Mouse (Mus musculus) CH12.LX (cell line): ENCODE measurements around the gene Slc9b2. TPM values are rescaled to one million over a fixed set of nuclear protein-coding genes. Genes with fewer than 3 reads are reported as not detected.
A peak's percentile ranks its signal among the peaks of the same experiment; 100 is the strongest.

ENCODE experiments used
- DNase-seq: peaks from one replicate; pipeline ENCODE4 v3.0.0-alpha.2; 2013; ENCODE audit errors: extremely low read depth
- H3K27ac ChIP-seq: 2 replicates; pipeline ENCODE4 v1.5.1; 2012; ENCODE audit warnings: low read depth, mild to moderate bottlenecking, control low read depth, moderate library complexity; ENCODE audit not compliant: insufficient read depth
- H3K27me3 ChIP-seq: replicated peaks from 2 replicates; pipeline ENCODE3; 2012; ENCODE audit warnings: inconsistent platforms
- H3K36me3 ChIP-seq, 2 experiments: replicated peaks in 1 of 2; 2 replicates each; pipeline versions ENCODE3 to v1.6.1; 2012; ENCODE audit warnings: inconsistent platforms in 1 of 2, low read length in 1 of 2, mild to moderate bottlenecking in 1 of 2, mixed read lengths in 1 of 2, moderate library complexity in 1 of 2; ENCODE audit not compliant: control insufficient read depth in 1 of 2, insufficient read depth in 1 of 2
- H3K4me1 ChIP-seq, 2 experiments: 2 replicates each; pipeline ENCODE4 v1.6.1; 2012; ENCODE audit warnings: inconsistent platforms in 1 of 2, moderate library complexity in 1 of 2; ENCODE audit not compliant: insufficient read depth in 2 of 2, control insufficient read depth in 1 of 2
- H3K4me2 ChIP-seq: 2 replicates; pipeline ENCODE4 v1.6.1; 2012; ENCODE audit warnings: low read depth, mild to moderate bottlenecking, control low read depth; ENCODE audit not compliant: poor library complexity, insufficient read depth, severe bottlenecking
- H3K4me3 ChIP-seq, 3 experiments: fragments of 150-350 bp in 1 of 3; sonication (generic) in 1 of 3; replicated peaks in 1 of 3; 2 replicates each; pipeline versions ENCODE3 to v1.5.1; 2011 to 2012; ENCODE audit warnings: low read depth in 2 of 3, low read length in 2 of 3, mild to moderate bottlenecking in 2 of 3, moderate library complexity in 2 of 3, control low read depth in 1 of 3, improper control_type of control experiment in 1 of 3, inconsistent platforms in 1 of 3, mixed read lengths in 1 of 3; ENCODE audit not compliant: poor library complexity in 1 of 3
- H3K79me2 ChIP-seq: replicated peaks from 2 replicates; pipeline ENCODE4 v1.6.1; 2012; ENCODE audit warnings: mild to moderate bottlenecking, moderate library complexity; ENCODE audit not compliant: control insufficient read depth, poor library complexity, insufficient read depth, severe bottlenecking; ENCODE audit errors: extremely low read depth
- H3K9ac ChIP-seq: 2 replicates; pipeline ENCODE4 v1.6.1; 2012; ENCODE audit warnings: low read depth, mild to moderate bottlenecking, control low read depth, moderate library complexity; ENCODE audit not compliant: insufficient read depth
- H3K9me3 ChIP-seq: replicated peaks from 2 replicates; pipeline ENCODE3; 2012; ENCODE audit warnings: low read length, inconsistent platforms, mixed read lengths
- CTCF ChIP-seq, 2 experiments: IDR thresholded peaks in 1 of 2; conservative IDR thresholded peaks in 1 of 2; 2 replicates each; pipeline ENCODE4 v1.5.1; 2011 to 2012; ENCODE audit warnings: low read depth in 2 of 2, low read length in 2 of 2, improper control_type of control experiment in 1 of 2, inconsistent platforms in 1 of 2, mild to moderate bottlenecking in 1 of 2, moderate library complexity in 1 of 2
- EP300 ChIP-seq: IDR thresholded peaks from 2 replicates; pipeline ENCODE4 v1.6.1; 2011; ENCODE audit warnings: low read length, improper control_type of control experiment
- ETS1 ChIP-seq: conservative IDR thresholded peaks from 2 replicates; pipeline ENCODE4 v1.6.1; 2012; ENCODE audit warnings: low read depth, mild to moderate bottlenecking, inconsistent platforms, low read length, improper control_type of control experiment, moderate library complexity
- GABPA ChIP-seq: IDR thresholded peaks from 2 replicates; pipeline ENCODE4 v1.6.1; 2012; ENCODE audit warnings: low read depth, low read length, improper control_type of control experiment, inconsistent platforms; ENCODE audit not compliant: insufficient replicate concordance
- IRF4 ChIP-seq: IDR thresholded peaks from 2 replicates; pipeline ENCODE4 v1.6.1; 2014; ENCODE audit warnings: low read depth, mild to moderate bottlenecking, inconsistent platforms, low read length, improper control_type of control experiment
- MAFK ChIP-seq: IDR thresholded peaks from 2 replicates; pipeline ENCODE4 v1.6.1; 2011; ENCODE audit warnings: low read length, improper control_type of control experiment; ENCODE audit not compliant: insufficient replicate concordance
- NELFE ChIP-seq: IDR thresholded peaks from 2 replicates; pipeline ENCODE4 v1.6.1; 2011; ENCODE audit warnings: low read depth, low read length, improper control_type of control experiment
- POLR2AphosphoS2 ChIP-seq: IDR thresholded peaks from 2 replicates; pipeline ENCODE4 v1.6.1; 2011; ENCODE audit warnings: low read depth, low read length, improper control_type of control experiment
- SMC3 ChIP-seq: IDR thresholded peaks from 2 replicates; pipeline ENCODE4 v1.6.1; 2011; ENCODE audit warnings: low read depth, low read length, improper control_type of control experiment
- TBP ChIP-seq: conservative IDR thresholded peaks from 2 replicates; pipeline ENCODE4 v1.6.1; 2011; ENCODE audit warnings: low read depth, low read length, improper control_type of control experiment
- USF2 ChIP-seq: conservative IDR thresholded peaks from 2 replicates; pipeline ENCODE4 v1.6.1; 2011; ENCODE audit warnings: low read depth, low read length, improper control_type of control experiment
- ZC3H11A ChIP-seq: IDR thresholded peaks from 2 replicates; pipeline ENCODE4 v1.6.1; 2012; ENCODE audit warnings: low read depth, mild to moderate bottlenecking, inconsistent platforms, low read length, improper control_type of control experiment
- ZKSCAN1 ChIP-seq: IDR thresholded peaks from 2 replicates; pipeline ENCODE4 v1.6.1; 2012; ENCODE audit warnings: low read depth, inconsistent platforms, low read length, improper control_type of control experiment, borderline replicate concordance
- ZMIZ1 ChIP-seq: IDR thresholded peaks from 2 replicates; pipeline ENCODE4 v1.6.1; 2012; ENCODE audit warnings: low read depth, mild to moderate bottlenecking, inconsistent platforms, low read length, improper control_type of control experiment
- dilution Hi-C: fragments of 300-500 bp; cut with MboI; formaldehyde crosslinking; loops from 2 replicates; pipeline ENCODE4 v1.14.3; 2020; ENCODE audit warnings: low sequenced_read_pairs; ENCODE audit not compliant: extremely low pct_unique_long_range_greater_than_20kb, extremely low pct_ligation_motif_present
- in situ Hi-C: fragments of 300-500 bp; cut with MboI; formaldehyde crosslinking; loops from 3 replicates; pipeline ENCODE4 v1.14.3; 2019; ENCODE audit warnings: low sequenced_read_pairs, low pct_ligation_motif_present, low pct_unique_long_range_greater_than_20kb, mixed read lengths
- polyA plus RNA-seq: library from polyadenylated mRNA; unstranded; fragments of >175 nt; gene quantifications from 2 replicates; pipeline ENCODE4 v1.2.1, GENCODE M21; 2012; ENCODE audit warnings: low read depth; ENCODE audit not compliant: insufficient read length
- total RNA-seq, 2 experiments: library from RNA; depleted of rRNA; stranded (reverse); fragments of 300-350 nt in 1 of 2; fragments of >200 nt in 1 of 2; gene quantifications; 2 replicates each; pipeline ENCODE4 v1.2.3; 2012 to 2014

Gene Slc9b2
- total and polyA plus RNA-seq, 3 experiments = 1.4 to 4.2 (median 2.8) TPM

DNA sequence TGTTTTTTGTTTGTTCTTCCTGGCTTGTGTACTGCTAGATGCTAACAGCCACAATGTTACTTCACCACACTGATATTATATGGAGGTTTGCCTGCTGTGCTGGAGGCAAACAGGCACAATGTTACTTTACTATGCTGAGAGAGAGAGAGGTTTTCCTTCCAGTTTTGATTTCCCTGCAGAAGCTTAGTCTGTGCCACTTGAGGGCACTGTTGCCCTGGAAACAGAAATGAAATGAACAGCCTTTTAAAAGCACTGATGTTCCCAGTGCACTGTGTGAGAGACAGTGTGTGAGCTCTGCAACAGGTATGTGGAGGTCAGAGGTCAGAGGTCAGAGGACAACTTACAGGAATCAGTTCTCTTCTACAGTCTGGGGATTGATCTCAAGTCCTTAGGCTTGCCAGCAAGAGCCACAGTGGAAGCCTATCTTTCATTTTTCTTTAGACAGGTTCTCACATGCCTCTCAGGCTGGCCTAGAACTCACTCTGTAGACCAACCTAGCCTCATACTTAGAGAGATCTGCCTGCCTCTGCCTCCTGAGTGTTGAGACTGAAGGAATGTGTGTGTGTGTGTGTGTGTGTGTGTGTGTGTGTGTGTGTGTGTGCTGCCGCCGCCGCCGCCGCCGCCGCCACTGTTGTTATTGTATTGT is 17.1 kb upstream of the Slc9b2 start:
- DNase-seq = peak; percentile 82
- dilution Hi-C loops (no loop called here), in situ Hi-C loops (loop anchor here (5.0 kb wide), 3 partner anchors 37 to 217 kb away; no protein-coding TSS in a partner anchor)
- Histone ChIP-seq H3K27ac (no peak overlapping the region), H3K4me3 (no peak overlapping the region), H3K79me2 (no peaks in the 10 kb centered on the region), H3K9ac (no peak overlapping the region), H3K27me3 (no peaks in the 10 kb centered on the region), H3K4me2 (0 out of 2 replicates have a peak overlapping the region, but pooled peaks have one; percentile 9), H3K36me3 (no peaks in the 10 kb centered on the region), H3K9me3 (no peaks in the 10 kb centered on the region), H3K4me1 (peaks cover 0 to 5% of the 10 kb centered on the region in 2 experiments; a peak in 1 of 4 replicates)
- TF ChIP-seq TBP (no peak), USF2 (no peak), ZC3H11A (peak; percentile 87), CTCF (conservative IDR thresholded peaks at IDR 0.05 in 1 of 2, IDR thresholded peaks at IDR 0.05 in 1 of 2; ENCODE audit: low read depth in 2 of 2, low read length in 2 of 2) (peak; percentile 94 to 99), POLR2AphosphoS2 (no peak), IRF4 (peak; percentile 43; the same call in 1 of the 2 replicates), SMC3 (peak; percentile 97)

DNA sequence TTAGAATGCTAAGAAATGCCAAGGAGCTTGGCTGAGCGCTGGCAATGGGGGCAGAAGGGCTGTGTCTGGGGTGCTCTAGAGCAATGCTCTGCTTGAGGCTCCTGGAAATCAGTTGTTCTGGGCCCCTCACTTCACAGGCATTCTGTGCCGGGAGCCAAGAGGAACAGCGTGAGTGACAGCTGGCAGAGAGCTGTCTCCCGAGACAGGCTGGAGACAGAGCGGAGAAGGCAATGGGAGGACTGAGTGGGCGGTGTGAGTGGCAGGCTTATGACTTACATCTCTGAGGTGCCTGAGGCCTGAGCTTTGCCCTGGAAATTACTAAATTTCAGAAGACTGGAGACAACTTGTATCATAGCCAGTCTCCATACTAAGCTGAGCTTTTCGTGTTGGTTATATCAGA is 13.8 kb upstream of the Slc9b2 start:
- Histone ChIP-seq H3K4me2 (no peak overlapping the region), H3K27me3 (no peaks in the 10 kb centered on the region), H3K36me3 (no peaks in the 10 kb centered on the region), H3K9ac (no peak overlapping the region), H3K27ac (no peak overlapping the region), H3K4me3 (no peak overlapping the region), H3K9me3 (no peaks in the 10 kb centered on the region), H3K4me1 (peaks cover 0 to 4% of the 10 kb centered on the region in 2 experiments; a peak in 1 of 4 replicates), H3K79me2 (no peaks in the 10 kb centered on the region)
- in situ Hi-C loops = loop anchor here (5.0 kb wide), 3 partner anchors 34 to 214 kb away; no protein-coding TSS in a partner anchor
- dilution Hi-C loops = no loop called here
- no peak for TF ChIP-seq NELFE
- no peak for TF ChIP-seq ETS1
- TF ChIP-seq SMC3 = no peak
- TF ChIP-seq ZMIZ1 = no peak
- no peak for DNase-seq

DNA sequence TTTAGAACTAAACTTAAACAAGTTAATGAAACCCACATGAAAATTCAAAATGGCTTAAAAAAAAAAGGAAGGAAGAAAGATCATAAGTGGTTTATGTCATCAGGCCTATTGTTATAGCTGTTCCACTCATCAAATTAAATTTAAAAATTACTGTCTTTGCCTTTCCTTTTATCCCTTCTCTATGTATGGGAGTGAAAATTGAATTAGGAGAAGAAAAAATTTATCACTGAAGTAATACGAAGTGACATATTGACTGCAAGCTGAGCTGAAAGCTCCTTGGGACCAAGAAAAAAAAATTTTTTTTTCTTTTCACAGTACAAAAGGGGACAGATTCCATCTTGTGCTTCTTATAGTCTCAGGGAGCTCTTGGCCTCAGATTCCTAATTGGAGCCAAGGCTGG is 11.9 kb upstream of the Slc9b2 start:
- Histone ChIP-seq H3K4me3 (no peak overlapping the region), H3K9ac (no peak overlapping the region), H3K9me3 (no peaks in the 10 kb centered on the region), H3K27ac (no peak overlapping the region), H3K4me1 (peaks cover 0 to 9% of the 10 kb centered on the region in 2 experiments; a peak in 1 of 4 replicates), H3K79me2 (no peaks in the 10 kb centered on the region), H3K36me3 (no peaks in the 10 kb centered on the region), H3K27me3 (no peaks in the 10 kb centered on the region), H3K4me2 (no peak overlapping the region)
- no peak for DNase-seq
- TF ChIP-seq ZKSCAN1 = no peak
- no peak for TF ChIP-seq EP300
- no peak for TF ChIP-seq GABPA
- TF ChIP-seq USF2 = no peak
- no peak for TF ChIP-seq MAFK
- TF ChIP-seq SMC3 = no peak
- no peak for TF ChIP-seq TBP
- in situ Hi-C loops = loop anchor here (5.0 kb wide), 1 partner anchor 432 kb away; no protein-coding TSS in a partner anchor
- dilution Hi-C loops = no loop called here
